In the genomic region with DNA sequence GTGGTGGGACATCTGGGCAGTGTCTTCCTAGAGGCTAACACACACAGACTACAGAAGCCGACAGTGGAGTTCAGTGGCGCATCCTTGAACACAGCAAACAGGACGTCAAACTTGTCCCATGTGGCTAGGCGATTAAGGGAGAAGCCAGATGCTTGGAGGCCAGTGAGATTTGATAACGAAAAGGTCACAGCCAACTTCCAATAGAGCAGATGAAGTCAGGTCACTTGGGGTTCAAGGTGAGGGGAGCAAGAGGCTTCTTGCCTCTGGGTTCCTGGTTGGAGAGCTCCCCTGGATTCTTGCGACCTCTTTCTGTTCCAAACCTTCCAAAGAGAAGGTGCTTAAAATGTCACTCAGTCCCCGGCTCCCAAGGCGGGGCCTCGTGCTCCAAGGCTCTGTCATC, we compare ENCODE assay signal across 19 mouse cellular contexts. TPM values are rescaled to one million over a fixed set of nuclear protein-coding genes. Genes with fewer than 3 reads are reported as not detected.
DNase-seq lines count a peak whose midpoint lies in the region; ATAC-seq and TF ChIP-seq lines count a peak whose summit lies in the region.
"Had no signal": no experiment of that assay in that cellular context is flagged by ENCODE, and none has a peak within 500 bp of the region (broad histone marks: within the 10 kb centered on the region; RNA-seq: fewer than 3 reads in every experiment).

No protein-coding gene starts in this region.

- no peak overlapping the region for H3K4me2 ChIP-seq in liver, embryonic 11.5 days
- no peak overlapping the region for H3K4me2 ChIP-seq in liver, embryonic 12.5 days
- H3K4me2 ChIP-seq in intestine, embryonic 16.5 days (ENCODE audit: low read depth, low read length): no peak overlapping the region
- H3K4me2 ChIP-seq: embryonic facial prominence, embryonic 12.5 days; hindbrain, embryonic 14.5 days; midbrain, embryonic 15.5 days; neural tube, embryonic 12.5 days had no signal

- no peak overlapping the region for H3K9ac ChIP-seq in liver, embryonic 11.5 days (ENCODE audit: low read depth, low read length)
- no peak overlapping the region for H3K9ac ChIP-seq in liver, embryonic 12.5 days
- no peak overlapping the region for H3K9ac ChIP-seq in intestine, embryonic 16.5 days (ENCODE audit: low read depth, low read length)
- H3K9ac ChIP-seq: embryonic facial prominence, embryonic 12.5 days; hindbrain, embryonic 14.5 days; midbrain, embryonic 15.5 days; neural tube, embryonic 12.5 days had no signal

- no peaks in the 10 kb centered on the region for H3K36me3 ChIP-seq in liver, embryonic 11.5 days (ENCODE audit: control insufficient read depth, insufficient read depth, low read length)
- no peaks in the 10 kb centered on the region for H3K36me3 ChIP-seq in liver, embryonic 12.5 days
- no peaks in the 10 kb centered on the region for H3K36me3 ChIP-seq in heart, embryonic 10.5 days
- H3K36me3 ChIP-seq in intestine, embryonic 16.5 days (ENCODE audit: control insufficient read depth, insufficient read depth, low read length): no peaks in the 10 kb centered on the region
- H3K36me3 ChIP-seq: embryonic facial prominence, embryonic 12.5 days; midbrain, embryonic 15.5 days; neural tube, embryonic 12.5 days had no signal

- peaks cover 4% of the 10 kb centered on the region for H3K4me1 ChIP-seq in liver, embryonic 11.5 days (replicated peaks; ENCODE audit: control insufficient read depth, insufficient read depth, low read length)
- peaks cover 22% of the 10 kb centered on the region for H3K4me1 ChIP-seq in liver, embryonic 12.5 days
- peaks cover 36% of the 10 kb centered on the region for H3K4me1 ChIP-seq in heart, embryonic 10.5 days
- peaks cover 22% of the 10 kb centered on the region for H3K4me1 ChIP-seq in intestine, embryonic 16.5 days (ENCODE audit: control insufficient read depth, insufficient read depth, low read length)
- H3K4me1 ChIP-seq: embryonic facial prominence, embryonic 12.5 days; midbrain, embryonic 15.5 days; neural tube, embryonic 12.5 days had no signal

- ATAC-seq in liver, embryonic 11.5 days (replicated peaks; ENCODE audit: low FRiP score): no peak
- ATAC-seq in liver, embryonic 12.5 days: no peak
- ATAC-seq in intestine, embryonic 16.5 days: no peak
- ATAC-seq: forebrain, embryonic 14.5 days; midbrain, embryonic 15.5 days had no signal

- H3K9me3 ChIP-seq in liver, embryonic 11.5 days (ENCODE audit: control insufficient read depth, low read length): no peaks in the 10 kb centered on the region
- H3K9me3 ChIP-seq in liver, embryonic 12.5 days (replicated peaks): no peaks in the 10 kb centered on the region
- no peaks in the 10 kb centered on the region for H3K9me3 ChIP-seq in heart, embryonic 10.5 days
- H3K9me3 ChIP-seq in intestine, embryonic 16.5 days (ENCODE audit: control insufficient read depth, low read length): no peaks in the 10 kb centered on the region
- H3K9me3 ChIP-seq: embryonic facial prominence, embryonic 12.5 days; midbrain, embryonic 15.5 days; neural tube, embryonic 12.5 days had no signal

- H3K4me3 ChIP-seq in gastrocnemius, adult 2 months: no peak overlapping the region
- no peak overlapping the region for H3K4me3 ChIP-seq in liver, embryonic 11.5 days (ENCODE audit: low read depth, low read length)
- no peak overlapping the region for H3K4me3 ChIP-seq in liver, embryonic 12.5 days
- H3K4me3 ChIP-seq in heart, embryonic 10.5 days: no peak overlapping the region
- H3K4me3 ChIP-seq in intestine, embryonic 16.5 days (ENCODE audit: low read length): no peak overlapping the region
- H3K4me3 ChIP-seq: embryonic facial prominence, embryonic 12.5 days; midbrain, embryonic 15.5 days; neural tube, embryonic 12.5 days had no signal

- peak overlapping the region; percentile 59 for H3K27ac ChIP-seq in gastrocnemius, adult 2 months
- H3K27ac ChIP-seq in liver, embryonic 11.5 days (ENCODE audit: low read depth, low read length): peak overlapping the region; percentile 55; the same call in 1 of the 2 replicates
- no peak overlapping the region for H3K27ac ChIP-seq in liver, embryonic 12.5 days
- H3K27ac ChIP-seq in heart, embryonic 10.5 days: peak overlapping the region; percentile 83; the same call in 1 of the 2 replicates
- peak overlapping the region; percentile 34; the same call in 1 of the 2 replicates for H3K27ac ChIP-seq in intestine, embryonic 16.5 days (ENCODE audit: low read length)
- H3K27ac ChIP-seq: embryonic facial prominence, embryonic 12.5 days; hindbrain, embryonic 14.5 days; macrophage; midbrain, embryonic 15.5 days; neural tube, embryonic 12.5 days had no signal

- TF ChIP-seq CTCF in gastrocnemius, adult 2 months (IDR thresholded peaks at IDR 0.05): no peak

- WGBS in liver, embryonic 11.5 days: 71% methylated on average over 9 of the region's 9 CpGs
- WGBS in liver, embryonic 12.5 days (ENCODE audit: insufficient replicate concordance): 63% methylated on average over 9 of the region's 9 CpGs
- 56% methylated on average over 9 of the region's 9 CpGs for WGBS in heart, embryonic 10.5 days
- whole genome bisulfite sequencing in intestine, embryonic 16.5 days: 69% methylated on average over 9 of the region's 9 CpGs

- DNase-seq in gastrocnemius, adult 2 months: no peak
- no peak for DNase-seq in gastrocnemius, adult 18-20 months (ENCODE audit: low spot score)
- DNase-seq in liver, embryonic 11.5 days (ENCODE audit: low spot score): no peak
- DNase-seq in heart, embryonic 10.5 days (ENCODE audit: low spot score): no peak
- no peak for DNase-seq in cerebellum, adult 11 months
- DNase-seq: cerebellum, postnatal 14 days; gastrocnemius, postnatal 10 days; kidney, postnatal 36 days had no signal

- H3K27me3 ChIP-seq in liver, embryonic 11.5 days (replicated peaks; ENCODE audit: control insufficient read depth, insufficient read depth, low read length): no peaks in the 10 kb centered on the region
- no peaks in the 10 kb centered on the region for H3K27me3 ChIP-seq in liver, embryonic 12.5 days (replicated peaks)
- H3K27me3 ChIP-seq in heart, embryonic 10.5 days (ENCODE audit: insufficient read depth, poor library complexity, severe bottlenecking): no peaks in the 10 kb centered on the region
- no peaks in the 10 kb centered on the region for H3K27me3 ChIP-seq in intestine, embryonic 16.5 days (replicated peaks; ENCODE audit: control insufficient read depth, insufficient read depth, low read length)
- H3K27me3 ChIP-seq: embryonic facial prominence, embryonic 12.5 days; midbrain, embryonic 15.5 days; neural tube, embryonic 12.5 days had no signal

- intact Hi-C loops in gastrocnemius, adult 2 months (cut with DNase I): loop anchor here (5.0 kb wide), 1 partner anchor 38 kb away; no protein-coding TSS in a partner anchor

RNA-seq across cellular contexts. Expression of a gene that starts 7.6 kb away (rescaled TPM):
- total RNA-seq in gastrocnemius, adult 2 months (2021): not detected
- total RNA-seq in gastrocnemius, adult 18-20 months (2021): not detected
- not detected in 2 replicates for polyA plus RNA-seq in liver, embryonic 11.5 days (2014; fragmentation: Nextera tagmentation; extraction: Ambion mirVana)
- polyA plus RNA-seq in liver, embryonic 12.5 days (2016; fragmentation: Nextera tagmentation; extraction: Ambion mirVana): not detected in 2 replicates
- not detected in 2 replicates for polyA plus RNA-seq in heart, embryonic 10.5 days (2016; fragmentation: Nextera tagmentation; extraction: Ambion mirVana)
- 1.2 and 1.9 TPM in 2 replicates for polyA plus RNA-seq in intestine, embryonic 16.5 days (2015; fragmentation: Nextera tagmentation; extraction: Ambion mirVana)
- total RNA-seq: left cerebral cortex, adult 8-10 months; MEL had no signal
- polyA plus RNA-seq: embryonic facial prominence, embryonic 12.5 days; forebrain, embryonic 14.5 days; hindbrain, embryonic 14.5 days; limb, embryonic 14.5 days; macrophage; midbrain, embryonic 15.5 days; neural tube, embryonic 12.5 days had no signal

RNA-seq across cellular contexts. Expression of a gene that starts 29.4 kb away (rescaled TPM):
- 1 to 10 TPM; 4.0 to 6.1 TPM for total RNA-seq in gastrocnemius, adult 2 months (2021)
- 1 to 10 TPM; 5.3 to 9.6 TPM for total RNA-seq in gastrocnemius, adult 18-20 months (2021)
- polyA plus RNA-seq in liver, embryonic 11.5 days (2014; fragmentation: Nextera tagmentation; extraction: Ambion mirVana): 0.08 TPM in 1 of 2 replicates, not detected in the other
- 0.05 and 0.06 TPM in 2 replicates for polyA plus RNA-seq in liver, embryonic 12.5 days (2016; fragmentation: Nextera tagmentation; extraction: Ambion mirVana)
- 0.06 and 0.14 TPM in 2 replicates for polyA plus RNA-seq in heart, embryonic 10.5 days (2016; fragmentation: Nextera tagmentation; extraction: Ambion mirVana)
- polyA plus RNA-seq in intestine, embryonic 16.5 days (2015; fragmentation: Nextera tagmentation; extraction: Ambion mirVana): 2.4 and 2.7 TPM in 2 replicates
- polyA plus RNA-seq: macrophage; neural tube, embryonic 12.5 days had no signal

RNA-seq across cellular contexts. Expression of a gene that starts 34.9 kb away (rescaled TPM):
- 1 to 10 TPM in 1 of 2 experiments, under 1 TPM in 1; 0.64 to 1.4 TPM for total RNA-seq in gastrocnemius, adult 2 months (2021)
- total RNA-seq in gastrocnemius, adult 18-20 months (2021): 1 to 10 TPM; 1.0 to 1.1 TPM
- polyA plus RNA-seq in liver, embryonic 11.5 days (2014; fragmentation: Nextera tagmentation; extraction: Ambion mirVana): 2.9 and 3.2 TPM in 2 replicates
- polyA plus RNA-seq in liver, embryonic 12.5 days (2016; fragmentation: Nextera tagmentation; extraction: Ambion mirVana): 2.2 TPM in 2 replicates
- polyA plus RNA-seq in heart, embryonic 10.5 days (2016; fragmentation: Nextera tagmentation; extraction: Ambion mirVana): 1.3 and 1.4 TPM in 2 replicates
- polyA plus RNA-seq in intestine, embryonic 16.5 days (2015; fragmentation: Nextera tagmentation; extraction: Ambion mirVana): 0.86 and 0.88 TPM in 2 replicates

RNA-seq across cellular contexts. Expression of a gene that starts 43.8 kb away (rescaled TPM):
- total RNA-seq in gastrocnemius, adult 2 months (2021): 10 to 100 TPM; 70.0 to 71.6 TPM
- total RNA-seq in gastrocnemius, adult 18-20 months (2021): 10 to 100 TPM; 66.4 to 81.3 TPM
- polyA plus RNA-seq in liver, embryonic 11.5 days (2014; fragmentation: Nextera tagmentation; extraction: Ambion mirVana): 201 and 221 TPM in 2 replicates
- polyA plus RNA-seq in liver, embryonic 12.5 days (2016; fragmentation: Nextera tagmentation; extraction: Ambion mirVana): 263 and 273 TPM in 2 replicates
- polyA plus RNA-seq in heart, embryonic 10.5 days (2016; fragmentation: Nextera tagmentation; extraction: Ambion mirVana): 151 and 177 TPM in 2 replicates
- 119 and 125 TPM in 2 replicates for polyA plus RNA-seq in intestine, embryonic 16.5 days (2015; fragmentation: Nextera tagmentation; extraction: Ambion mirVana)

RNA-seq across cellular contexts. Expression of a gene that starts 57.6 kb away (rescaled TPM):
- 10 to 100 TPM; 17.1 to 24.9 TPM for total RNA-seq in gastrocnemius, adult 2 months (2021)
- 10 to 100 TPM; 22.8 to 25.7 TPM for total RNA-seq in gastrocnemius, adult 18-20 months (2021)
- polyA plus RNA-seq in liver, embryonic 11.5 days (2014; fragmentation: Nextera tagmentation; extraction: Ambion mirVana): 92.3 and 94.0 TPM in 2 replicates
- 67.0 and 72.7 TPM in 2 replicates for polyA plus RNA-seq in liver, embryonic 12.5 days (2016; fragmentation: Nextera tagmentation; extraction: Ambion mirVana)
- 60.4 and 66.6 TPM in 2 replicates for polyA plus RNA-seq in heart, embryonic 10.5 days (2016; fragmentation: Nextera tagmentation; extraction: Ambion mirVana)
- 53.6 and 64.0 TPM in 2 replicates for polyA plus RNA-seq in intestine, embryonic 16.5 days (2015; fragmentation: Nextera tagmentation; extraction: Ambion mirVana)
